Mouse (Mus musculus) limb, embryonic 14.5 days (tissue): ENCODE results near the gene Aqp12. TPM values are rescaled to one million over a fixed set of nuclear protein-coding genes. Genes with fewer than 3 reads are reported as not detected.
"Not testable (repeated sequence)": the region's sequence is repeated elsewhere in the genome, so short reads cannot be mapped to it uniquely, and the experiment has no call there.

Experiments used
- ATAC-seq: fragments of 200-750 bp; cut with Nextera tagmentation; 2 replicates; pipeline ENCODE4 v1.8.0; 2017; ENCODE audit warnings: low read depth, moderate number of reproducible peaks, moderate TSS enrichment; ENCODE audit not compliant: low FRiP score
- DNase-seq: peaks from one replicate; pipeline ENCODE4 v3.0.0-alpha.2; 2015; ENCODE audit warnings: low spot score
- H3K27ac ChIP-seq: fragments of 300-500 bp; sonication (generic); replicated peaks from 2 replicates; pipeline ENCODE4 v1.5.1; 2014; ENCODE audit warnings: low read depth, mild to moderate bottlenecking, low read length, moderate library complexity, mixed read lengths
- H3K27me3 ChIP-seq: fragments of 300-500 bp; sonication (generic); 2 replicates; pipeline ENCODE4 v1.6.1; 2014; ENCODE audit warnings: low read length, mixed read lengths; ENCODE audit not compliant: control insufficient read depth, insufficient read depth
- H3K36me3 ChIP-seq: fragments of 300-500 bp; sonication (generic); 2 replicates; pipeline ENCODE4 v1.6.1; 2014; ENCODE audit warnings: mild to moderate bottlenecking, low read length, moderate library complexity, mixed read lengths; ENCODE audit not compliant: control insufficient read depth, insufficient read depth
- H3K4me1 ChIP-seq: fragments of 300-500 bp; sonication (generic); 2 replicates; pipeline ENCODE4 v1.6.1; 2014; ENCODE audit warnings: antibody characterized with exemption, low read length, mixed read lengths; ENCODE audit not compliant: control insufficient read depth, insufficient read depth
- H3K4me2 ChIP-seq: fragments of 300-500 bp; sonication (generic); replicated peaks from 2 replicates; pipeline ENCODE4 v1.6.1; 2014; ENCODE audit warnings: low read depth, mild to moderate bottlenecking, low read length, moderate library complexity; ENCODE audit not compliant: severe bottlenecking
- H3K4me3 ChIP-seq: fragments of 300-500 bp; sonication (generic); replicated peaks from 2 replicates; pipeline ENCODE4 v1.5.1; 2014; ENCODE audit warnings: low read length
- H3K9ac ChIP-seq: fragments of 300-500 bp; sonication (generic); 2 replicates; pipeline ENCODE4 v1.6.1; 2014; ENCODE audit warnings: mild to moderate bottlenecking, low read depth, low read length, moderate library complexity; ENCODE audit not compliant: severe bottlenecking
- H3K9me3 ChIP-seq: fragments of 300-500 bp; sonication (generic); 2 replicates; pipeline ENCODE4 v1.6.1; 2016; ENCODE audit warnings: low read length; ENCODE audit not compliant: control insufficient read depth
- POLR2A ChIP-seq: fragments of 200-500 bp; IDR thresholded peaks from 2 replicates; pipeline ENCODE4 v1.8.0; 2012; ENCODE audit warnings: inconsistent platforms, mild to moderate bottlenecking, moderate library complexity, borderline replicate concordance; ENCODE audit not compliant: insufficient read depth, insufficient read length; ENCODE audit errors: extremely low read depth
- WGBS: fragments of 180-500 bp; shearing (Covaris S2); extraction: QIAGEN DNeasy Blood & Tissue Kit; methylation state at CpG from one replicate; pipeline ENCODE4 v1.1.7; 2014; 5-methylcytosine and 5-hydroxymethylcytosine counted together
- polyA plus RNA-seq, 2 experiments: library from polyadenylated mRNA; depleted of rRNA in 1 of 2; stranded (reverse) in 1 of 2; unstranded in 1 of 2; fragments of >200 nt; fragmentation: Nextera tagmentation in 1 of 2; extraction: Ambion mirVana in 1 of 2; gene quantifications; 2 replicates each; pipeline versions ENCODE4 v1.2.1 to v1.2.3; 2012 to 2014

Aqp12 gene
- polyA plus RNA-seq (2012; rRNA removed): not detected in 2 replicates
- not detected in 2 replicates for polyA plus RNA-seq (2014; fragmentation: Nextera tagmentation; extraction: Ambion mirVana)

- no peak for TF ChIP-seq POLR2A
- H3K4me1 ChIP-seq: no peaks in the 10 kb centered on the region
- 65% methylated on average over 7 of the region's 7 CpGs for WGBS
- no peaks in the 10 kb centered on the region for H3K36me3 ChIP-seq
- DNase-seq: no peak
- no peak within 1 kb of the TSS for H3K27ac ChIP-seq
- no peak within 1 kb of the TSS for H3K4me3 ChIP-seq
- ATAC-seq: no peak
- H3K9me3 ChIP-seq: no peaks in the 10 kb centered on the region; the same call in 1 of the 2 replicates
- no peak within 1 kb of the TSS for H3K9ac ChIP-seq
- no peak within 1 kb of the TSS for H3K4me2 ChIP-seq
- H3K27me3 ChIP-seq: no peaks in the 10 kb centered on the region
Observed at GRCm38 (mm10) chr1:93006061-93006460, at the start of gene Aqp12. Gene Aqp12, plus strand, starts transcription at chr1:93006334.

- not testable (repeated sequence) for H3K27ac ChIP-seq, H3K4me1 ChIP-seq, ATAC-seq, DNase-seq, H3K4me3 ChIP-seq, H3K36me3 ChIP-seq, H3K9me3 ChIP-seq, H3K9ac ChIP-seq, H3K27me3 ChIP-seq
- H3K4me2 ChIP-seq: peak overlapping the region; percentile 39
- WGBS: 14% methylated on average over 8 of the region's 11 CpGs
Observed at GRCm38 (mm10) chr1:92956571-92957335, 49.4 kb upstream of the Aqp12 start.

GRCm38 (mm10) chr1:92958999-92959398 lies 47.1 kb upstream of the Aqp12 start:
- DNase-seq: no peak
- Histone ChIP-seq H3K9ac (no peak overlapping the region), H3K9me3 (no peaks in the 10 kb centered on the region), H3K4me1 (no peaks in the 10 kb centered on the region), H3K36me3 (no peaks in the 10 kb centered on the region), H3K4me2 (no peak overlapping the region), H3K27me3 (no peaks in the 10 kb centered on the region), H3K4me3 (no peak overlapping the region), H3K27ac (no peak overlapping the region)
- WGBS: 74% methylated on average over 1 of the region's 1 CpGs
- no peak for ATAC-seq
- TF ChIP-seq POLR2A: no peak

GRCm38 (mm10) chr1:92970791-92971190 lies 35.3 kb upstream of the Aqp12 start:
- DNase-seq, ATAC-seq, H3K9me3 ChIP-seq, H3K4me1 ChIP-seq, H3K27ac ChIP-seq, H3K4me2 ChIP-seq, H3K36me3 ChIP-seq, H3K9ac ChIP-seq, H3K27me3 ChIP-seq, H3K4me3 ChIP-seq: not testable (repeated sequence)
- WGBS: 82% methylated on average over 6 of the region's 6 CpGs

- no peak for TF ChIP-seq POLR2A
- DNase-seq: no peak
- ATAC-seq: no peak
- WGBS: 89% methylated on average over 7 of the region's 7 CpGs
- Histone ChIP-seq H3K9me3 (no peaks in the 10 kb centered on the region), H3K4me1 (no peaks in the 10 kb centered on the region), H3K4me2 (no peak overlapping the region), H3K36me3 (no peaks in the 10 kb centered on the region), H3K4me3 (no peak overlapping the region), H3K27ac (no peak overlapping the region), H3K27me3 (no peaks in the 10 kb centered on the region), H3K9ac (no peak overlapping the region)
Observed at GRCm38 (mm10) chr1:92971879-92972795, 34.0 kb upstream of the Aqp12 start.
